Mouse (Mus musculus): Measurements from ENCODE around the gene Gm44503. TPM values are rescaled to one million over a fixed set of nuclear protein-coding genes. Genes with fewer than 3 reads are reported as not detected.

Gm44503 gene
- polyA plus RNA-seq, 1 experiment, result not detected

- TF ChIP-seq USF1 (IDR thresholded peaks at IDR 0.05; ENCODE audit: low read depth), result no peak
- no peak for TF ChIP-seq MYOD1 (IDR thresholded peaks at IDR 0.05; ENCODE audit: control insufficient read depth, insufficient read length, low read depth)
- TF ChIP-seq MYOG (IDR thresholded peaks at IDR 0.05; ENCODE audit: control insufficient read depth, extremely low read depth, insufficient read length), result no peak
- TF ChIP-seq CTCF (IDR thresholded peaks at IDR 0.05; ENCODE audit: control insufficient read depth, insufficient read depth, insufficient read length), result no peak
- TF ChIP-seq CEBPB (IDR thresholded peaks at IDR 0.05; ENCODE audit: low read depth), result no peak
- TF ChIP-seq MAX (IDR thresholded peaks at IDR 0.05), result no peak
- TF ChIP-seq FOSL1 (IDR thresholded peaks at IDR 0.05; ENCODE audit: insufficient read depth, low read length, poor library complexity, severe bottlenecking), result no peak
- Histone ChIP-seq H3K36me3 (ENCODE audit: control insufficient read depth, insufficient read depth) (peaks cover 6% of the 10 kb centered on the region), H3K4me3 (ENCODE audit: insufficient read depth, poor library complexity, severe bottlenecking) (no peak overlapping the region), H3K79me3 (ENCODE audit: low read depth) (no peaks in the 10 kb centered on the region), H3ac (ENCODE audit: control insufficient read depth, insufficient read length, low read depth) (no peak overlapping the region), H3K79me2 (ENCODE audit: control insufficient read depth, insufficient read depth) (no peaks in the 10 kb centered on the region), H3K27me3 (ENCODE audit: control insufficient read depth, insufficient read depth, insufficient read length) (no peaks in the 10 kb centered on the region)
Observed at GRCm38 (mm10) chr9:73014724-73015123, 56.1 kb downstream of the Gm44503 start.

DNA sequence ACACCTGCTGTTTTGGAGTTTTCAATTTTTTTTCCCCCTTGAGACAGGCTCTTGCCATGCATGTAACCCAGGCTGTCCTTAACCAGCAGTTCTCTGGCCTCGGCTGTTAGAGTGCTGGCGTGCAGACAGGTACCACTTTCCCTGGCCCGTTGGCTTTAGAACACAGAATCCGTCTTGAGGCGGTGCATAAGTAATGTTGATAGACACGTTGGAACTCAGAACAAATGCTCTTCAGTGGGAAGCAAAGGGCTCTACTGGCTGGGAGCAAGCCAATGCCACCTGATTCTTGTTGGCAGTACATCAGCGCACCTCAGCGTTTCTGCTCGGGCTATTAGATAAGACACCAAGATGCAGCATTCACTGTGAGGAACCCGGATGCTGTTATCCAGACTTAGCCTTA, 61.2 kb downstream of the Gm44503 start:
- TF ChIP-seq MAX (IDR thresholded peaks at IDR 0.05), result no peak

DNA sequence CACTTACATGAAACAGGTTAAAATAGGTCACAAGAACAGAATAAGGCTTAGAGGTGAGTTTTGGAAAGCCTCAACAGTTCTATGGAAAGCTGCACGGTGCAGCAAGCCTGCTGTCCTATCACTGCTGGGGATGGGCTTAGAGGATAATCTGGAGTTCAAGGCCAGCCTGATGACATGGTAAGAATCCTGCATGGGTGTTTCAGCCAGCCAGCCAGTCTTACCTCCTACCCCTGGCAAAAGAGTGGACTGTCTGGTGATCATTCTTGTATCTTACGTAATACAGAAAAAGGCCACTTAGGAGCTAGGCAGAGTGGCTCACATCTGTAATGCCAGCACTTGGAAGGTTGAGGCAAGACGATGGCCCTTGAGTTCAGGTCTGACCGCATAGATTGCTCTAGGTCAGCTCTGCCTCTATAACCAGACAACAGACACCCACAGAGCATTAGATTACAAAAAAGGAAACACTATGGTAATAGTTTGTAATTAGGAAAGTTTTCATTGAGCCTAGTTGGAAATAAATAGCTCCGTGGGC, 62.0 kb downstream of the Gm44503 start:
- TF ChIP-seq CEBPB (IDR thresholded peaks at IDR 0.05; ENCODE audit: low read depth) (no peak), FOSL1 (IDR thresholded peaks at IDR 0.05; ENCODE audit: insufficient read depth, low read length, poor library complexity, severe bottlenecking) (no peak), CTCF (IDR thresholded peaks at IDR 0.05; ENCODE audit: control insufficient read depth, insufficient read depth, insufficient read length) (no peak), MYOG (IDR thresholded peaks at IDR 0.05; ENCODE audit: control insufficient read depth, extremely low read depth, insufficient read length) (no peak), USF1 (IDR thresholded peaks at IDR 0.05; ENCODE audit: low read depth) (no peak), MAX (IDR thresholded peaks at IDR 0.05) (no peak), MYOD1 (IDR thresholded peaks at IDR 0.05; ENCODE audit: control insufficient read depth, insufficient read length, low read depth) (no peak)
- Histone ChIP-seq H3K4me3 (ENCODE audit: insufficient read depth, poor library complexity, severe bottlenecking) (no peak overlapping the region), H3ac (ENCODE audit: control insufficient read depth, insufficient read length, low read depth) (no peak overlapping the region), H3K36me3 (ENCODE audit: control insufficient read depth, insufficient read depth) (peaks cover 9% of the 10 kb centered on the region), H3K27me3 (ENCODE audit: control insufficient read depth, insufficient read depth, insufficient read length) (no peaks in the 10 kb centered on the region), H3K79me2 (ENCODE audit: control insufficient read depth, insufficient read depth) (no peaks in the 10 kb centered on the region), H3K79me3 (ENCODE audit: low read depth) (no peaks in the 10 kb centered on the region)

More for the DNA sequence above, 61.2 kb downstream of the Gm44503 start:
- H3K36me3 ChIP-seq (ENCODE audit: control insufficient read depth, insufficient read depth), result peaks cover 9% of the 10 kb centered on the region
- H3K79me2 ChIP-seq (ENCODE audit: control insufficient read depth, insufficient read depth), result no peaks in the 10 kb centered on the region
- H3K4me3 ChIP-seq (ENCODE audit: insufficient read depth, poor library complexity, severe bottlenecking), result no peak overlapping the region
- H3K79me3 ChIP-seq (ENCODE audit: low read depth), result no peaks in the 10 kb centered on the region
- H3ac ChIP-seq (ENCODE audit: control insufficient read depth, insufficient read length, low read depth), result no peak overlapping the region
- H3K27me3 ChIP-seq (ENCODE audit: control insufficient read depth, insufficient read depth, insufficient read length), result no peaks in the 10 kb centered on the region

- no peak overlapping the region for H3ac ChIP-seq (ENCODE audit: control insufficient read depth, insufficient read length, low read depth)
- H3K36me3 ChIP-seq (ENCODE audit: control insufficient read depth, insufficient read depth), result peaks cover 5% of the 10 kb centered on the region
- no peaks in the 10 kb centered on the region for H3K27me3 ChIP-seq (ENCODE audit: control insufficient read depth, insufficient read depth, insufficient read length)
- no peaks in the 10 kb centered on the region for H3K79me3 ChIP-seq (ENCODE audit: low read depth)
- TF ChIP-seq CEBPB (IDR thresholded peaks at IDR 0.05; ENCODE audit: low read depth) (no peak), FOSL1 (IDR thresholded peaks at IDR 0.05; ENCODE audit: insufficient read depth, low read length, poor library complexity, severe bottlenecking) (no peak), CTCF (IDR thresholded peaks at IDR 0.05; ENCODE audit: control insufficient read depth, insufficient read depth, insufficient read length) (no peak), MAX (IDR thresholded peaks at IDR 0.05) (no peak), MYOG (IDR thresholded peaks at IDR 0.05; ENCODE audit: control insufficient read depth, extremely low read depth, insufficient read length) (no peak), USF1 (IDR thresholded peaks at IDR 0.05; ENCODE audit: low read depth) (no peak), MYOD1 (IDR thresholded peaks at IDR 0.05; ENCODE audit: control insufficient read depth, insufficient read length, low read depth) (no peak)
- no peaks in the 10 kb centered on the region for H3K79me2 ChIP-seq (ENCODE audit: control insufficient read depth, insufficient read depth)
- no peak overlapping the region for H3K4me3 ChIP-seq (ENCODE audit: insufficient read depth, poor library complexity, severe bottlenecking)
Observed at GRCm38 (mm10) chr9:73025818-73026636, 67.4 kb downstream of the Gm44503 start.

- Histone ChIP-seq H3ac (ENCODE audit: control insufficient read depth, insufficient read length, low read depth) (no peak overlapping the region), H3K27me3 (ENCODE audit: control insufficient read depth, insufficient read depth, insufficient read length) (no peaks in the 10 kb centered on the region), H3K79me2 (ENCODE audit: control insufficient read depth, insufficient read depth) (no peaks in the 10 kb centered on the region), H3K79me3 (ENCODE audit: low read depth) (no peaks in the 10 kb centered on the region), H3K36me3 (ENCODE audit: control insufficient read depth, insufficient read depth) (peaks cover 5% of the 10 kb centered on the region), H3K4me3 (ENCODE audit: insufficient read depth, poor library complexity, severe bottlenecking) (no peak overlapping the region)
- no peak for TF ChIP-seq FOSL1 (IDR thresholded peaks at IDR 0.05; ENCODE audit: insufficient read depth, low read length, poor library complexity, severe bottlenecking)
- TF ChIP-seq CTCF (IDR thresholded peaks at IDR 0.05; ENCODE audit: control insufficient read depth, insufficient read depth, insufficient read length), result no peak
- TF ChIP-seq MYOD1 (IDR thresholded peaks at IDR 0.05; ENCODE audit: control insufficient read depth, insufficient read length, low read depth), result no peak
- TF ChIP-seq MYOG (IDR thresholded peaks at IDR 0.05; ENCODE audit: control insufficient read depth, extremely low read depth, insufficient read length), result no peak
- TF ChIP-seq USF1 (IDR thresholded peaks at IDR 0.05; ENCODE audit: low read depth), result no peak
- no peak for TF ChIP-seq MAX (IDR thresholded peaks at IDR 0.05)
- no peak for TF ChIP-seq CEBPB (IDR thresholded peaks at IDR 0.05; ENCODE audit: low read depth)
Observed at GRCm38 (mm10) chr9:73030443-73030842, 71.8 kb downstream of the Gm44503 start.

All from C2C12 (cell line).